Mouse (Mus musculus): ENCODE results near the gene Bag5. TPM values are rescaled to one million over a fixed set of nuclear protein-coding genes. Genes with fewer than 3 reads are reported as not detected.

Bag5 gene
- total and polyA plus RNA-seq, 3 experiments: 24.1 to 27.9 (median 25.6) TPM

- Histone ChIP-seq H3K27ac (ENCODE audit: insufficient read depth, low read depth) (no peak overlapping the region), H3K27me3 (replicated peaks) (no peaks in the 10 kb centered on the region), H3K4me2 (ENCODE audit: insufficient read depth, low read depth, poor library complexity, severe bottlenecking) (no peak overlapping the region), H3K9ac (ENCODE audit: insufficient read depth, low read depth) (no peak overlapping the region), H3K79me2 (replicated peaks; ENCODE audit: control insufficient read depth, extremely low read depth, insufficient read depth, poor library complexity, severe bottlenecking) (no peaks in the 10 kb centered on the region), H3K4me3 (replicated peaks in 1 of 3; ENCODE audit: low read depth in 2 of 3, low read length in 2 of 3, poor library complexity in 1 of 3) (no peak overlapping the region), H3K9me3 (replicated peaks; ENCODE audit: low read length) (no peaks in the 10 kb centered on the region), H3K36me3 (replicated peaks in 1 of 2; ENCODE audit: control insufficient read depth in 1 of 2, insufficient read depth in 1 of 2, low read length in 1 of 2) (peaks cover 0 to 2% of the 10 kb centered on the region in 2 experiments), H3K4me1 (ENCODE audit: control insufficient read depth in 1 of 2, insufficient read depth in 2 of 2) (peaks cover 5 to 41% of the 10 kb centered on the region in 2 experiments)
- no peak for TF ChIP-seq ZC3H11A (IDR thresholded peaks at IDR 0.05; ENCODE audit: low read depth, low read length)
- TF ChIP-seq SMC3 (IDR thresholded peaks at IDR 0.05; ENCODE audit: low read depth, low read length): no peak
- TF ChIP-seq JUN (IDR thresholded peaks at IDR 0.05; ENCODE audit: insufficient read depth, low read depth, low read length): no peak
- in situ Hi-C loops (cut with MboI; ENCODE audit: low pct_ligation_motif_present, low pct_unique_long_range_greater_than_20kb, low sequenced_read_pairs) (no loop called here), dilution Hi-C loops (cut with MboI; ENCODE audit: extremely low pct_ligation_motif_present, extremely low pct_unique_long_range_greater_than_20kb, low sequenced_read_pairs) (no loop called here)
- DNase-seq (ENCODE audit: extremely low read depth): no peak
Measured at GRCm38 (mm10) chr12:111700920-111701458, 12.1 kb downstream of the Bag5 start.

DNA sequence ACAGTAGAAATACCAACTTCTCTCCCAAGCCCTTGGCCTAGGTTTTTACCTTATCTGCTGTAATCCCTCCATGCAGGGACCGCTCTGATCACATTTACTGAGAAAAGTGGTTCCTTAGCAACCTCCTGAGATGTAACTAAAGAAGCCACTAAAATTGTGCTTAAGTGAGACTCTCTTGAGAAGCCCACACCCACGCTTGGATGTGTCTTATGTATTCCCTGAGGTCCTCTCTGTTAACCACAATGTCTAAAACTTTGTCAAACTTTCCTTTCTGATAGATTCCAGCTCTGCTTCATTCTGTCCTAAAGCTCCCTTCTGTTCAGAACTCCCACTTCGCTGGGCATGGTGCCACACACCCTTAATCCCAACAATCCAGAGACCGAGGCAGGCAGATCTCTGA is 13.5 kb downstream of the Bag5 start:
- TF ChIP-seq JUN (IDR thresholded peaks at IDR 0.05; ENCODE audit: insufficient read depth, low read depth, low read length): no peak
- peak; percentile 68; the same call in 1 of the 2 replicates for TF ChIP-seq EP300 (IDR thresholded peaks at IDR 0.05; ENCODE audit: low read length)
- no peak for TF ChIP-seq POLR2A (IDR thresholded peaks at IDR 0.05; ENCODE audit: low read depth, low read length)
- TF ChIP-seq MEF2A (IDR thresholded peaks at IDR 0.05; ENCODE audit: borderline replicate concordance, low read depth, low read length): no peak
- no peaks in the 10 kb centered on the region for H3K9me3 ChIP-seq (replicated peaks; ENCODE audit: low read length)
- no peak overlapping the region for H3K27ac ChIP-seq (ENCODE audit: insufficient read depth, low read depth)
- in situ Hi-C loops (cut with MboI; ENCODE audit: low pct_ligation_motif_present, low pct_unique_long_range_greater_than_20kb, low sequenced_read_pairs) (no loop called here), dilution Hi-C loops (cut with MboI; ENCODE audit: extremely low pct_ligation_motif_present, extremely low pct_unique_long_range_greater_than_20kb, low sequenced_read_pairs) (no loop called here)
- H3K4me3 ChIP-seq (replicated peaks in 1 of 3; ENCODE audit: low read depth in 2 of 3, low read length in 2 of 3, poor library complexity in 1 of 3): no peak overlapping the region
- no peaks in the 10 kb centered on the region for H3K79me2 ChIP-seq (replicated peaks; ENCODE audit: control insufficient read depth, extremely low read depth, insufficient read depth, poor library complexity, severe bottlenecking)
- no peak overlapping the region for H3K9ac ChIP-seq (ENCODE audit: insufficient read depth, low read depth)
- H3K4me1 ChIP-seq (ENCODE audit: control insufficient read depth in 1 of 2, insufficient read depth in 2 of 2): peaks cover 10 to 56% of the 10 kb centered on the region in 2 experiments
- H3K27me3 ChIP-seq (replicated peaks): no peaks in the 10 kb centered on the region
- no peak for DNase-seq (ENCODE audit: extremely low read depth)
- no peak overlapping the region for H3K4me2 ChIP-seq (ENCODE audit: insufficient read depth, low read depth, poor library complexity, severe bottlenecking)
- H3K36me3 ChIP-seq (replicated peaks in 1 of 2; ENCODE audit: control insufficient read depth in 1 of 2, insufficient read depth in 1 of 2, low read length in 1 of 2): no peaks in the 10 kb centered on the region

- no peaks in the 10 kb centered on the region for H3K27me3 ChIP-seq (replicated peaks)
- H3K9ac ChIP-seq (ENCODE audit: insufficient read depth, low read depth): no peak overlapping the region
- no peak for DNase-seq (ENCODE audit: extremely low read depth)
- no peaks in the 10 kb centered on the region for H3K36me3 ChIP-seq (replicated peaks in 1 of 2; ENCODE audit: control insufficient read depth in 1 of 2, insufficient read depth in 1 of 2, low read length in 1 of 2)
- H3K9me3 ChIP-seq (replicated peaks; ENCODE audit: low read length): no peaks in the 10 kb centered on the region
- in situ Hi-C loops (cut with MboI; ENCODE audit: low pct_ligation_motif_present, low pct_unique_long_range_greater_than_20kb, low sequenced_read_pairs) (no loop called here), dilution Hi-C loops (cut with MboI; ENCODE audit: extremely low pct_ligation_motif_present, extremely low pct_unique_long_range_greater_than_20kb, low sequenced_read_pairs) (no loop called here)
- H3K4me3 ChIP-seq (replicated peaks in 1 of 3; ENCODE audit: low read depth in 2 of 3, low read length in 2 of 3, poor library complexity in 1 of 3): no peak overlapping the region
- H3K79me2 ChIP-seq (replicated peaks; ENCODE audit: control insufficient read depth, extremely low read depth, insufficient read depth, poor library complexity, severe bottlenecking): no peaks in the 10 kb centered on the region
- H3K4me1 ChIP-seq (ENCODE audit: control insufficient read depth in 1 of 2, insufficient read depth in 2 of 2): peaks cover 19 to 66% of the 10 kb centered on the region in 2 experiments
- no peak overlapping the region for H3K27ac ChIP-seq (ENCODE audit: insufficient read depth, low read depth)
- TF ChIP-seq USF1 (IDR thresholded peaks at IDR 0.05; ENCODE audit: low read depth, low read length): no peak
- no peak for TF ChIP-seq RAD21 (IDR thresholded peaks at IDR 0.05; ENCODE audit: low read depth, low read length)
- no peak for TF ChIP-seq CHD2 (IDR thresholded peaks at IDR 0.05; ENCODE audit: low read length)
- TF ChIP-seq ETS1 (conservative IDR thresholded peaks at IDR 0.05; ENCODE audit: low read depth, low read length): no peak
- TF ChIP-seq ELF1 (IDR thresholded peaks at IDR 0.05; ENCODE audit: low read depth, low read length): no peak
- TF ChIP-seq GABPA (IDR thresholded peaks at IDR 0.05; ENCODE audit: insufficient replicate concordance, low read depth, low read length): no peak
- no peak for TF ChIP-seq JUN (IDR thresholded peaks at IDR 0.05; ENCODE audit: insufficient read depth, low read depth, low read length)
- no peak for TF ChIP-seq ZC3H11A (IDR thresholded peaks at IDR 0.05; ENCODE audit: low read depth, low read length)
- TF ChIP-seq PAX5 (IDR thresholded peaks at IDR 0.05; ENCODE audit: low read length): no peak
- TF ChIP-seq POLR2A (IDR thresholded peaks at IDR 0.05; ENCODE audit: low read depth, low read length): no peak
- TF ChIP-seq EP300 (IDR thresholded peaks at IDR 0.05; ENCODE audit: low read length): no peak
- no peak for TF ChIP-seq MAX (IDR thresholded peaks at IDR 0.05; ENCODE audit: low read length)
- no peak for TF ChIP-seq USF2 (conservative IDR thresholded peaks at IDR 0.05; ENCODE audit: low read depth, low read length)
- TF ChIP-seq JUND (conservative IDR thresholded peaks at IDR 0.05; ENCODE audit: low read depth, low read length): no peak
- no peak for TF ChIP-seq NELFE (IDR thresholded peaks at IDR 0.05; ENCODE audit: low read depth, low read length)
- TF ChIP-seq CTCF (conservative IDR thresholded peaks at IDR 0.05 in 1 of 2, IDR thresholded peaks at IDR 0.05 in 1 of 2; ENCODE audit: low read depth in 2 of 2, low read length in 2 of 2): no peak
- TF ChIP-seq MAFK (IDR thresholded peaks at IDR 0.05; ENCODE audit: insufficient replicate concordance, low read length): no peak
- no peak for TF ChIP-seq MYC (IDR thresholded peaks at IDR 0.05; ENCODE audit: low read depth, low read length)
- no peak overlapping the region for H3K4me2 ChIP-seq (ENCODE audit: insufficient read depth, low read depth, poor library complexity, severe bottlenecking)
Measured at GRCm38 (mm10) chr12:111698346-111698913, 14.6 kb downstream of the Bag5 start.

Measured in CH12.LX (cell line).